Mouse (Mus musculus): ENCODE measurements around the gene Rcan1.
A peak's percentile ranks its signal among the peaks of the same experiment; 100 is the strongest.

Gene Rcan1

GRCm38 (mm10) chr16:92401206-92401605 is 69.5 kb downstream of the Rcan1 start:
- no peak for DNase-seq (ENCODE audit: low spot score in 2 of 2)

- DNase-seq (ENCODE audit: low spot score in 2 of 2) = no peak
Observed at GRCm38 (mm10) chr16:92399490-92400458, 70.9 kb downstream of the Rcan1 start.

- DNase-seq (ENCODE audit: low spot score in 2 of 2) = no peak
Observed at GRCm38 (mm10) chr16:92398574-92399118, 72.0 kb downstream of the Rcan1 start.

GRCm38 (mm10) chr16:92397745-92398573 is 72.7 kb downstream of the Rcan1 start:
- no peak for DNase-seq (ENCODE audit: low spot score in 2 of 2)

- no peak for DNase-seq (ENCODE audit: low spot score in 2 of 2)
Observed at GRCm38 (mm10) chr16:92393732-92394131, 76.9 kb downstream of the Rcan1 start.

- no peak for DNase-seq (ENCODE audit: low spot score in 2 of 2)
Observed at GRCm38 (mm10) chr16:92387692-92388091, 83.0 kb downstream of the Rcan1 start.

GRCm38 (mm10) chr16:92385062-92385461 is 85.6 kb downstream of the Rcan1 start:
- DNase-seq (ENCODE audit: low spot score in 2 of 2) = peak in 1 of 2 experiments; percentile 39

GRCm38 (mm10) chr16:92383412-92383811 is 87.3 kb downstream of the Rcan1 start:
- DNase-seq (ENCODE audit: low spot score in 2 of 2) = no peak

- DNase-seq (ENCODE audit: low spot score in 2 of 2) = no peak
Observed at GRCm38 (mm10) chr16:92382508-92382907, 88.2 kb downstream of the Rcan1 start.

GRCm38 (mm10) chr16:92381092-92381491 is 89.6 kb downstream of the Rcan1 start:
- DNase-seq (ENCODE audit: low spot score in 2 of 2) = no peak

- no peak for DNase-seq (ENCODE audit: low spot score in 2 of 2)
Observed at GRCm38 (mm10) chr16:92376976-92377375, 93.7 kb downstream of the Rcan1 start.

GRCm38 (mm10) chr16:92371623-92372022 is 99.0 kb downstream of the Rcan1 start:
- no peak for DNase-seq (ENCODE audit: low spot score in 2 of 2)

- DNase-seq (ENCODE audit: low spot score in 2 of 2) = no peak
Observed at GRCm38 (mm10) chr16:92369260-92369659, 101.4 kb downstream of the Rcan1 start.

GRCm38 (mm10) chr16:92365477-92365876 is 105.2 kb downstream of the Rcan1 start:
- no peak for DNase-seq (ENCODE audit: low spot score in 2 of 2)

- no peak for DNase-seq (ENCODE audit: low spot score in 2 of 2)
Observed at GRCm38 (mm10) chr16:92360711-92361110, 110.0 kb downstream of the Rcan1 start.

GRCm38 (mm10) chr16:92359229-92359628 is 111.4 kb downstream of the Rcan1 start, which contains the start of gene Kcne1:
Gene Kcne1 (minus strand): TSS chr16:92359468.
- DNase-seq (ENCODE audit: low spot score in 2 of 2) = no peak

GRCm38 (mm10) chr16:92358734-92359133 is 111.9 kb downstream of the Rcan1 start:
- DNase-seq (ENCODE audit: low spot score in 2 of 2) = no peak

GRCm38 (mm10) chr16:92357566-92357965 is 113.1 kb downstream of the Rcan1 start:
- DNase-seq (ENCODE audit: low spot score in 2 of 2) = no peak

- no peak for DNase-seq (ENCODE audit: low spot score in 2 of 2)
Observed at GRCm38 (mm10) chr16:92357023-92357422, 113.6 kb downstream of the Rcan1 start.

GRCm38 (mm10) chr16:92355982-92356381 is 114.7 kb downstream of the Rcan1 start:
- DNase-seq (ENCODE audit: low spot score in 2 of 2) = no peak

GRCm38 (mm10) chr16:92355366-92355765 is 115.3 kb downstream of the Rcan1 start:
- no peak for DNase-seq (ENCODE audit: low spot score in 2 of 2)

- no peak for DNase-seq (ENCODE audit: low spot score in 2 of 2)
Observed at GRCm38 (mm10) chr16:92353897-92354296, 116.8 kb downstream of the Rcan1 start.

All from thymus, postnatal 10 days (tissue).